Mouse (Mus musculus) erythroblast, embryonic 14.5 days (primary cell): ENCODE data around the gene Tspan9.

Source experiments
- GATA1 ChIP-seq: IDR thresholded peaks from 2 replicates; pipeline ENCODE4 v1.6.1; 2012; ENCODE audit warnings: low read length, inconsistent platforms, mixed read lengths
- TAL1 ChIP-seq: IDR thresholded peaks from 3 replicates; pipeline ENCODE4 v1.6.1; 2012; ENCODE audit warnings: low read length, inconsistent platforms, mixed read lengths

DNA sequence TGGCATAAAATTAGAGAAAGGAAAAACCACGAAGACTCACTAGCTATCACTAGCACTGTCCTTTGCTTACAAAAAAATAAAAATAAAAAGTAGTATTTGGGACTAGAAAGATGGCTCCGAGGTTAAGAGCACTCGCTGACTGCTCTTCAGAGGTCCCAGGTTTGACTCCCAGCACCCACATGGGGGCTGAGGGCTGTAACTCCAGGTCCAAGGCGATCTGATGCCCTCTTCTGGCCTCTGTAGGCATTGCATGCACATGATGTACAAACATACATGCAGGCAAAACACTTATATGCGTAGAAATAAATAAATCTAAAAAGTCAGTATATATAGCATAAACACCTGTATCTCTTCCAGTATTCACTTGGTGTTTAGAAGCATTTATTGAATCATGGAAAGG, 43.5 kb downstream of the Tspan9 start:
- TF ChIP-seq TAL1 (no peak), GATA1 (no peak)
